Mouse (Mus musculus): Measurements from ENCODE around the gene Olfr689.
"Not testable (repeated sequence)": the region's sequence is repeated elsewhere in the genome, so short reads cannot be mapped to it uniquely, and the experiment has no call there.

The Olfr689 gene

DNA sequence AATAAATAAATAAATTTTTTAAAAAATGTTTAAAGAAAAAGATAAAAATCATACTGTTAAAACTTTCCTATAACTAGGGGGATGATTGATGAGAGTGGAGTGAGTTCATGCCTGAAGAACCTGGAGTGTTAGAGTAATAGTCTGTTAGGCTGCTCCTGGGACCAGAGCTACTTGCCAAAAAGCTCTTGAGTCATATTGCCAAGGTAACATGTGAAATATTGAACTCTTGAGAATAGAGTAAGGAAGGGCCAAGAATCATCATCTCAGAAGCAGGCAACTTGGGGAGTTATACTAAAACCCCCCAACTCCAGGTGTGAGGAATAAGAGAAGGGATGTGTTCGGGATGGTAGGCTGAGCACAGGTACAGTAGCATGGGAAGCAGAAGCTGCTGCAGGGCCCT lies at the start of gene Olfr689:
Gene Olfr689, plus strand, starts transcription at position 301 of the 400 bp plus-strand sequence.
- in situ Hi-C loops (cut with MboI, MseI), result loop anchor here (10.0 kb wide), 1 partner anchor 1406 kb away; the partner anchor contains the start of gene Olfr65

DNA sequence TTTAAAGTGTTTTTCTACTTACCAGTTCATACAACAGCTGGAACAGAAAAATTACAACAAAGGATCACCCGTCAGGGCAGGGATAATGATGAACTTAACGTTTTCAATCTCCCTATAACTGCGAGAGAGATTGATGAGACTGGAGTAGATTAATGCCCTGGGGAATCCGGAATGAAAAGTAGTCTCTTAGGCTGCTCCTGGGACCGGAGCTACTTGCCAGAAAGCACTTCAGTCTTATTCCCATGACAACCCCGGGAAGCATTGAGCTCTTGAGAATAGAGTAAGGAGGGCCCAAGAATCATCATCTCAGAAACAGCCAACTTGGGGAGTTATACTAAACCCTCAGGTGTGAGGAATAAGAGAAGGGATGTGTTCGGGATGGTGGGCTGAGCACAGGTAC lies 38.5 kb upstream of the Olfr689 start:
- in situ Hi-C loops (cut with MboI, MseI), result loop anchor here (25.0 kb wide), 1 partner anchor 240 kb away; no protein-coding TSS in a partner anchor

DNA sequence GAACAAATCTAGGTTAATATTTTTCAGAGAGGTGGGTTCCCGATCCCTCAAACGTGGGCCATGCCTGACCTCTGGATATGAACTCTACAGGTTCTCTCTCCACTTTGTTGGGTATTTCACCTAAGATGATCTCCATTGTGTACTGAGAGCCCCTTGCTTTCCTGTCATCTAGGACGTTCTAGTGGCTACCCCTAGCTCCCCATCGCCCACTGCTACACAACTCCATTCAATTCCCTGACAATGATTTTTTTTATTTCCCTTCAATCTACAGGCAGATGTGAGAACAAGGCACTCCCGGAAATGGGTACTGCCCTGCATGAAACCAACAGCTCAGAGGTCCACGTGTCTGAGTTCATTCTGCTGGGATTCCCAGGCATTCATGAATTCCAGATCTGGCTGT lies 23.2 kb upstream of the Olfr689 start, which contains the start of gene Olfr688:
Gene Olfr688, plus strand, starts transcription at position 301 of the 400 bp plus-strand sequence.
- in situ Hi-C loops (cut with MboI, MseI), result no loop called here

DNA sequence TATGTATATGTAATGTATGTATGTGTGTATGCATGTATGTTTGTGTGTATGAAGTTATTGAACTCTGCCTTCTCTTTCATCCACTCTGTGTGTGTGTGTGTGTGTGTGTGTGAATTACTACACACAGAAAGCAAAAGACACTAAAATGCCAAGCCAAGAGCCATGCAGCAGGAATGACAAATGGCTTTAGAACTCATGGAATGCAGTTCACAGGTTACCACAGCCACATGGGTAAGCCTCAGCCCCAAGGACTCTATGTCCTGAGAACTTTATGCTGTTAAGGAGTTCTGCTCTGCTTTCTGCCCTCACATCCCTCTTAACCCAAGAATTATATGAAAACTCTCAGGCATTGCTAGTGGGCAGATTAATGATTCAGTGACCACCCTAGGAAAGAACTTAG lies 20.9 kb upstream of the Olfr689 start:
- in situ Hi-C loops (cut with MboI, MseI), result no loop called here

DNA sequence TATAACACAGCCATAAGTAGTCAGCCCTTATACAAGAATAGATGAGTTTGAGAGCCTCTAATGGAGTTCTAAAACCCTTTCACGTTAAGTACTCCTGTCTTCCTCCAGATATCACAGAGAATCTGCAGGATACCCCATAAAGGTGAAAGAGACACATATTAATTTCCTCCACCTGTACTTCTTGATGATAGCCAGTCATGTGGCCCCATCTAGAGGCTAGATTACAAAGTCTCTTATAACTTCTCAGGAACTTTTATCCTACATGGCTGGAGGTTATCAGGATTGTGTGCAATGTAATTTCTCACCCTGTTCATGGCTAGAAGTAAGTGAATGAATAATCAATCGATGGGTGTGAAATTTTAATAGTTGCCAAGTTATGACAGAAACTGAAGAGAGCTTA lies 14.3 kb downstream of the Olfr689 start:
- in situ Hi-C loops (cut with MboI, MseI), result loop anchor here (10.0 kb wide), 1 partner anchor 1429 kb away; the partner anchor contains the start of gene Olfr698

DNA sequence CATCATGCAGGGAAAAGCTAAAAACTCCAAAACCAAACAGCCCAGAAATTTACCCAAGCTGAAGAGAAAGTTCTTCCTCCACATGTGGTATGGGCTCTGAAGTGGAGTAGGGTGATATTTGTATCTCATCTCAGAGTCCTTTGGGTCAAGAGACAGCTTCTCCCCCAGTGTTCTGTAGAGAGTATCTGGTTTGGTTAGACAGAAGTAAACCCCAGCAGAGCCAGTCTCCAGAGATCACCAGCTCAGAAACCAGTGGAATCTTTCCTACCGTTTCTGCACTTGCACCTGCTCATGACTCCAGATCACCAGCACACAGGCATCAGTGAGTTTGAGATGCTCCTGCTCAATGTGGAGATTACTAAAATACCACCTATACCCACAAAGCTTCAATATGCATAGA lies 23.0 kb downstream of the Olfr689 start, which contains the start of gene Olfr690:
Gene Olfr690, minus strand, starts transcription at position 101 of the 400 bp plus-strand sequence.
- in situ Hi-C loops (cut with MboI, MseI), result no loop called here

DNA sequence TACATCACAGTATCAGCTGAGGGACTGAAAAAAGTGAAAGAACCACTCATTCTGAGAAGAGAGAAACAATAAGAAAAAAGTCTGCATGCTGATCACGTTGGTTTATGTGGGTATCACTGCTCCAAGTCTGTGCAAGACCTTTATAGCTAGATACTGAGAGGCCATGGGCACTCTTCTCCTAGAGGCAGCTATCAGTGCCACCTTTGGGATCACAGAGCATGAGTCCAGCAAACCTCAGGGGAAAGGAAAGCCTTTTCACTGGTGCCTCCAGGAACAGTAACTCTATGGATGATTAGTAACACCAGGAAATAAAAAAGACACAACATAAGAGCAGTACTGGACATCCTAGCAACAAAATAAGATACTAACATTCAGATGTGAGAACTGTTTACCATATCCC lies 31.2 kb downstream of the Olfr689 start, which contains the start of gene Olfr691:
Gene Olfr691, minus strand, starts transcription at position 101 of the 400 bp plus-strand sequence.
- in situ Hi-C loops (cut with MboI, MseI), result no loop called here

DNA sequence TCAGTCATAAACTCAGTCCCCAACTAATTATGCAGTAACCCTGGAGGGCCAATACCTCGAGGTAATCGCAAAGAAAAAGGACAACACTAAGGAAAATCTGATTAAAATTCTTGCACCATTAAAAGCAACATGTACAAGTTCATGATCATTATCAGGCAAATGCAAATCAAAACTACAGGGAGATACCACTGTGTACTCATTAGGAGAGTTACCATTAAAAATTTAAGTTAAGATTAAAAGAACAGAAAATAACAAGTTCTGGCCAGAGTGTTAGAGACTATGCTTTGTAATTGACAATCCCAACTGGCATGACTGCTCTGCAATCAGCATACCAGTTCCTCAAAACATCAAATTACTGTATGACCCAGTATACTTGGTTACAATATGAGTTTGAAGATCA lies 31.8 kb downstream of the Olfr689 start:
- in situ Hi-C loops (cut with MboI, MseI), result no loop called here

DNA sequence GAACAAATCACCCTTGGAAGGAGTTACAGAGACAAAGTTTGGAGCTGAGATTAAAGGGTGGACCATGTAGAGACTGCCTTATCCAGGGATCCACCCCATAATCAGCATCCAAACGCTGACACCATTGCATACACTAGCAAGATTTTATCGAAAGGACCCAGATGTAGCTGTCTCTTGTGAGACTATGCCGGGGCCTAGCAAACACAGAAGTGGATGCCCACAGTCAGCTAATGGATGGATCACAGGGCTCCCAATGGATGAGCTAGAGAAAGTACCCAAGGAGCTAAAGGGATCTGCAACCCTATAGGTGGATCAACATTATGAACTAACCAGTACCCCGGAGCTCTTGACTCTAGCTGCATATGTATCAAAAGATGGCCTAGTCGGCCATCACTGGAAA lies 45.1 kb downstream of the Olfr689 start:
- in situ Hi-C loops (cut with MboI, MseI), result not testable (repeated sequence)

DNA sequence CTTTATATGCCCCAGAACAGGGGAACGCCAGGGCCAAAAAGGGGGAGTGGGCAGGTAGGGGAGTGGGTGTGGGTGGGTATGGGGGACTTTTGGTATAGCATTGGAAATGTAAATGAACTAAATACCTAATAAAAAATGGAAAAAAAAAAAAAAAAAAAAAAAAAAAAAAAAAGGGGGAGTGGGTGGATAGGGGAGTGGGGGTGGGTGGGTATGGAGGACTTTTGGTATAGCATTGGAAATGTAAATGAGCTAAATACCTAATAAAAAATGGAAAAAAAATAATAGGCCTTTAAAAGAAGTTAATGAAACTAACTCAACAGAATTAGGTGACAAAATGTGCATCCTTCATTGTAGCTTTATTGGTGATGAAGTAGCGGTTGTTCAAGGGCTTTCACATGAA lies 45.5 kb downstream of the Olfr689 start:
- in situ Hi-C loops (cut with MboI, MseI), result not testable (repeated sequence)

DNA sequence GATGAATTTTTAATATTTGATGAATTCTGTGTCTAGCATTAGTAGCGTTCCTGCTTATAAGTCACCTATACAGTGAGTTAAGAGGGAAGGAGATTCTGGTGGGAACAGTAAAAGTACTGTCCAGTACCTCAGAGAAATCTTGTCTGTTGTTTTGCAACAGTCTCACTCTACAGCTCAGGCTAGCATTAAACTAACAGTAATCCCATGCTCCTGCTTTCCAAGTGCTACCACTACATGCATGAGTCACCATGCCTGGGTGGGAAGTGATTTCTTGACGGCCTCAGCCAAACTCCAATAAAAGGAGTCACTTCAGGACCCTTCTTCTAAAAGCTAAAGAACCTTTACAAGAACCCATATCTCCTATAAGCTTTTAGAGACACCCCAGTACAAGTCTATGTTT lies 50.7 kb downstream of the Olfr689 start:
- in situ Hi-C loops (cut with MboI, MseI), result no loop called here

DNA sequence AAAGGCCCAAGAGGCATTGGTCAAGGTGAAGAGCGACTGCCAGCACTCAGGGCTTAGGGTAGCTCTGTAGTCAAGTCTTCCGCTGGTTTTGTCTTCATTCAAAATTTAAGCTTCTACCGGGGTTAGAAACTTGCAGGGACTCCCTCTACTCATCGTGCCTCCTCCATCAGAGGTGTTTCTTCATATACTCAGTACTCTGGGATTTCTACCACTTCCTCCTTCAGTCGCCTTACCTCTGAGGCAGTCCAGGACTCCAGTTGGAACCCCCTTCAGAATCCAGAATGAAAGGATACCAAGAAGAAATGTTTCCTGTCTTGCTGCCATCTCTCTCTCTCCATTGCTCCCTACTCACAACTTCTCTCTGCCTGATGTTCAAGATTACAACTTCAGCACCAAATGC lies 56.3 kb downstream of the Olfr689 start:
- in situ Hi-C loops (cut with MboI, MseI), result no loop called here

DNA sequence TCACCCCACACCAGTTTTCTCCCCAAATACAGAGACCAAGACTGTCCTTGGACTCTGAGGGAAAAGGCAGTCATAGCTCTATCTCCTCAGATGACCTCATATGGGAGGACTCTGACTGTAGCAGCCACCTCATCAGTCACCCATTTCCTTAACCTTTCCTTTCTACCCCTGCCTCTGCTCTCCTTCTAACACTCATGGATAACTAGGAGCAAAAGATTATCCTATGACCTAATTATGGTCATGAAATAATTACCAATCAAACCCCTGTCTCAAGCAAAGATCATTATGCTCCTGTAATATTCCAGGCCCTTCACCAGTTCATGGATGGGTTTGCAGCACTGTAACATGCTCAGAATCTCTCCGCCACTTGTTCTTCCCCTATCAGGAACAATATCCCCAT lies 57.0 kb downstream of the Olfr689 start, which contains the start of gene Olfr692:
Gene Olfr692, plus strand, starts transcription at position 301 of the 400 bp plus-strand sequence.
- in situ Hi-C loops (cut with MboI, MseI), result no loop called here

DNA sequence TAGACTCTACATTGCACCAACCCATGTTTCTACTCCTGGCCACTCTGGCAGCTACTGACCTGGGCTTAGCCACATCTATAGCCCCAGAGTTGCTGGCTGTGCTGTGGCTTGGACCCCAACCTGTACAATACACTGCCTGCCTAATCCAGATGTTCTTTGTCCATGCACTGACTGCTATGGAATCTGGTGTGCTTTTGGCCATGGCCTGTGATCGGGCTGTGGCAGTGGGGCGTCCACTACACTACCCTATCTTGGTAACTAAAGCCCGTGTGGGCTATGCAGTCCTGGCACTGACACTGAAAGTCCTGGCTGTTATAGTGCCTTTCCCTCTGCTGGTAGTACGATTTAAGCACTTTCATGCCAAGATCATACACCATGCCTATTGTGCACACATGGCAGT lies 57.6 kb downstream of the Olfr689 start:
- in situ Hi-C loops (cut with MboI, MseI), result no loop called here

All from regulatory T cell (primary cell).